Mouse (Mus musculus): ENCODE data around the gene Oog2. TPM values are rescaled to one million over a fixed set of nuclear protein-coding genes. Genes with fewer than 3 reads are reported as not detected.
"Not testable (repeated sequence)": the region's sequence is repeated elsewhere in the genome, so short reads cannot be mapped to it uniquely, and the experiment has no call there.

Gene Oog2
- not detected for total RNA-seq (2021)
- long read RNA-seq, experiment 1 = 0 reads
- long read RNA-seq, experiment 2 = 0 reads

DNA sequence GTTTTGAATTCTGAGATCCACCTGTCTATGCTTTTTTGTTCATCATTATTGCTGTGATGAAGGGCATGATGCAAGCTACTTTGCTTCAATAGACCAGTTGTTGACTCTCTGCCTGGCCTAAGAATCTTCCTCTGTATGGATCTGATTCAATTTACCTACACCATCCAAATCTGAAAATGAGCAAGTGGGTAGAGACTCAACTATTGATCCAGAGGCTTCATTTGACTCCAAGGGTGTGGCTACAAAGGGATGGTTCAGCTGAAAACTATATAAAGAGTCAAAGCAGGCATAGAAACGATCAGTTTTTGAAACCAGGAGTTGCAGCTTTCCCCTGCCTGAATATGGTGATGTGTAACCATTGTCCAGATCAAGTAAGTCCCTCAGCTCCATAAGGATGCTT, at the start of gene Oog2:
Gene Oog2 (plus strand): TSS at position 301 of the 400 bp plus-strand sequence.
- DNase-seq (ENCODE audit: low spot score in 2 of 2) = no peak

DNA sequence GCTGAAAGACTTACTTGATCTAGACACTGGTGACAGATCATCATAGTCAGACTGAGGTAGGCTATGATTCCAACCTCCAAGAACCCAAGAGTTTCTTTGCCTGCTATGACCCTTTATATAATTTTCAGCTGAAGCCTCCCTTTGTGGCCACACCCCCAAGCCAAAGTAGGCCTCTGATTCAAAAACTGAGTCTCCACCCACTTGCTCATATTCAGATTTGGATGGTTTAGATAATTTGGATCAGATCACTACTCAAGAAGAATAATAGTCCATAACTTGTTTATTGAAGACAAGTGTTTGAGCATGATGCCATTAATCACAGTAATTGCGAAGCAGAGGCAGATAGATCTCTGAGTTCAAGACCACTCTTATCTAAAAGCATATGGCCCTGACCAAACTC, 28.0 kb upstream of the Oog2 start, which contains the start of gene Oog3:
Gene Oog3 (minus strand): TSS at position 101 of the 400 bp plus-strand sequence.
- no peak for DNase-seq (ENCODE audit: low spot score in 2 of 2)

DNA sequence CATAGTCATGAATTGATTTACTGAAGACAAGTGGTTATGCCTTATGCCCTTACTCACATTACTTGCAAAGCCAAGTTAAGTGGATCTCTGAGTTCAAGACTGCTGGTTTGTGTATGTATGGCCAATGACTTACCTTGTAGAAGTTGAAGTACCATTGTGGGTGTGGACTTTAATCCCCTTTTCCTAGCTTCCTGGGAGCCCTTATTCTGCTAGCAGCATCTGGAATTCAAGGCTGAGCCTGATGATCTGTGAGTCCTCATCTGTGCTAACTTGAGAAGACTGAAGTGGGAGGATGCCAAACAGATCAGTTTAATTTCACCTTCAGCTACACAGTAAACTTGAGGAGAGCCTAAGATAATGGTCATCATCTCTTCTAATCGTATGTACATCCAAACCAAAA, 22.7 kb downstream of the Oog2 start, which contains the start of gene C87977:
Gene C87977 (minus strand): TSS at position 101 of the 400 bp plus-strand sequence.
- not testable (repeated sequence) for DNase-seq (ENCODE audit: low spot score in 2 of 2)

Other genes with a start within 250 kb of the Oog2 start
- not detected for gene Pramef25, start 239.7 kb upstream of the Oog2 start, total RNA-seq (2021)
- not detected for gene Gm13101, start 223.8 kb upstream of the Oog2 start, total RNA-seq (2021)
- gene Pramef17, start 196.3 kb upstream of the Oog2 start, total RNA-seq (2021) = not detected
- gene Pramel4, start 131.6 kb upstream of the Oog2 start, total RNA-seq (2021) = not detected
- gene Gm13102, start 84.2 kb upstream of the Oog2 start, total RNA-seq (2021) = not detected
- not detected for gene Oog3, start 28.1 kb upstream of the Oog2 start, total RNA-seq (2021)
- not detected for gene C87977, start 22.6 kb downstream of the Oog2 start, total RNA-seq (2021)
- not detected for gene Pramel5, start 89.8 kb downstream of the Oog2 start, total RNA-seq (2021)
- gene Gm13128, start 139.5 kb downstream of the Oog2 start, total RNA-seq (2021) = not detected
- not detected for gene Gm13119, start 167.2 kb downstream of the Oog2 start, total RNA-seq (2021)
- gene Pramef20, start 187.2 kb downstream of the Oog2 start, total RNA-seq (2021) = not detected
- not detected for gene Pramef12, start 217.7 kb downstream of the Oog2 start, total RNA-seq (2021)
- gene 1700012P22Rik, start 248.1 kb downstream of the Oog2 start, total RNA-seq (2021) = not detected

Data from gastrocnemius, postnatal 4 days (tissue).